Mouse (Mus musculus): ENCODE results near the gene Gtsf1.

Gtsf1 gene

GRCm38 (mm10) chr15:103377752-103378664, 52.3 kb downstream of the Gtsf1 start:
- peak; percentile 25 to 37 for DNase-seq

DNA sequence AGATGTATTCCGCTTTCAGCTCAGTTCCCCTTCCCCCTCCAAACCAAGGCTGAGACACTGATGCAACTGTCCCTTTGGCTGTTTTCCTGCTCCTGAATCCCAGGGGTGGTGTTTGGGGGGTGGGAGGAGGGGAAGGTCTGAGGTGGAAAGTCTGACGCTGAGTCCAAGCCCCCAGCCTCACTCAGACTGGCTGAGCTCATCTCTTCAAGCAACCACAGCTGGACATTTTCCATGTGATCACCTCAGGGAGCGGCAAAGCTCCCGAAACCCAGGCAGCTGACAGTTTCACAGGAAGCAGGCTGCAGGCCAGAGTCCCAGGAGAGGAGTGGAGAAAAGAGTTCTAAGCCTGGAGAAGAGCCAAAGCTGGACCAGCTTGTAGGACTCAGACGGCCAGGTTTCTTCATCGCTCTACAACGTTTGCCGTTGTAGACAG, 53.4 kb downstream of the Gtsf1 start:
- DNase-seq = peak; percentile 53 to 61

GRCm38 (mm10) chr15:103375112-103375800, 55.0 kb downstream of the Gtsf1 start:
- no peak for DNase-seq

- DNase-seq = no peak
Observed at GRCm38 (mm10) chr15:103372461-103372860, 57.8 kb downstream of the Gtsf1 start.

DNA sequence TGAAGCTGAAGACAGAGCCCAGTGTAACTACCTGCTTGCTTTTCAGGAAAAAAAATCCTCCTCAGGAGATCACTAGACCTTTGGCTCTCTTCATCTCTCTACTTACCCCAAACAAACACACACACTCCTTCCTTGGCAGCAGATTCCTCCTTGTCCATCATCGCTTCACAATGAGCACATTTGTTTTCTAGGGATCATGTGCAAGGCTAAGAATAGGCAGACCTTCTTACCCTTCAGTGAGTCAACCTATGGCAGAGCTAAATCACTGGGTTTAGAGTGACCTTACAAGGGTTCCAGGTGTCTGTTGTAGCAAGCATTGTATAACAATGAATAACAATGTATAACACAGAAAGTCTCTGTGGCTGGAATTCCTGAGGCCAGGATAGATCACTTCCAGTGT, 58.5 kb downstream of the Gtsf1 start:
- no peak for DNase-seq

DNA sequence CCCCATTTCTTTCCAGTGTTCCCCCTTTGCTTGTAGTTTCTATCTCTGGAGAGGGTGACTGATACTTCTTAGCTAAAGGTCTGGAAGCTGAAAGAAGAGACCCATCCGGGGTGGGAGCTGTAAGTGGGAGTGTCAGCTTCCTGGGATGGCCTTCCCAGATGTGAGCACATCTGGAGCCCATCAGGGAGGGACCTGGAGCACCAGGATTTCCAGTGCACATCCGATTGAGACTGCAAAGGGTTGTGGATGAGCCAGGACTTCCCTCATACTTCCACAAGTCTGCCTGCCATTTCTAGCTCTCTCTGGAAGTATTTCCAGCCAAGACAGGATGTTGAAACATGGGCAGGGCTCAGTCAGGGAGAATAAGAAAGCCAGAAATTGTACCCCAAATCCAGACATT, 59.1 kb downstream of the Gtsf1 start:
- DNase-seq = no peak

DNA sequence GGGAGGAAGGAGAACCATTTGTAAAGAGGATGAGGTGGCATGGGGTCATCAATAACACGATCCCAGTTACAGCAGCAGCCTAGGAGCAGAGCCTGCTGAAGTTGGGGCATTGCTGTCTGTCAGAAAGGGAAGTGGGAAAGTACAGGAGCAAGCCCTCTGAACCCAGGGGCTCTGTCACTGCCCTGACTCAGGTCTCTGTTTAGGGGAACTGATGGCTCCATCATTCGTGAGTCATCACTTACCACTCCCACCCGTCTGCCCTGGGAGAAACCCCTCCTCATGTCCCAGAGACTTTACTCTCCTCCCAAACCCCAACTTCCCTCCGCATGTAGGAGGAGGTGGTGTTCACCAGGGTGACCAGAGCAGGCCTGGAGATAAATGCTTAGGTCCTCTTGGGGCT, 59.8 kb downstream of the Gtsf1 start:
- DNase-seq = no peak

DNA sequence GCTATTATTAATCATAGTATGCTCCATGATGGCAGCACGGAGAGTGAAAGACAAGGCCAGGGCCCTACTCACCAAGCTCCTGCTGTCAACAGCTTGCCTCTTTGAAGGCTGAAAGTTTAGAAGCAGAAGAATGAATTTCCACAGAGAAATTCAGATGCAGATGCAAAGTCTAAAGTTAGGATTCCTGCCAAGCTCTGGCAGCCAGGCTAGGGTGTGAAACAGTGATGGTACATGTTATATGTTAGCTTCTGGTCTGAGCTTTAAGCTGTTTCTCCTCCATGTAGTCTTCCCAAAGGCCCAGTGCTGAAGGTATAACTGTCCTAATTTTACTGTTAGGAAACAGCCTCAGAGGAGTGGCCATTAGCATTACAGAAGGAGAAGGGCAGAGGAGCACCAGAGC, 61.1 kb downstream of the Gtsf1 start:
- no peak for DNase-seq

DNA sequence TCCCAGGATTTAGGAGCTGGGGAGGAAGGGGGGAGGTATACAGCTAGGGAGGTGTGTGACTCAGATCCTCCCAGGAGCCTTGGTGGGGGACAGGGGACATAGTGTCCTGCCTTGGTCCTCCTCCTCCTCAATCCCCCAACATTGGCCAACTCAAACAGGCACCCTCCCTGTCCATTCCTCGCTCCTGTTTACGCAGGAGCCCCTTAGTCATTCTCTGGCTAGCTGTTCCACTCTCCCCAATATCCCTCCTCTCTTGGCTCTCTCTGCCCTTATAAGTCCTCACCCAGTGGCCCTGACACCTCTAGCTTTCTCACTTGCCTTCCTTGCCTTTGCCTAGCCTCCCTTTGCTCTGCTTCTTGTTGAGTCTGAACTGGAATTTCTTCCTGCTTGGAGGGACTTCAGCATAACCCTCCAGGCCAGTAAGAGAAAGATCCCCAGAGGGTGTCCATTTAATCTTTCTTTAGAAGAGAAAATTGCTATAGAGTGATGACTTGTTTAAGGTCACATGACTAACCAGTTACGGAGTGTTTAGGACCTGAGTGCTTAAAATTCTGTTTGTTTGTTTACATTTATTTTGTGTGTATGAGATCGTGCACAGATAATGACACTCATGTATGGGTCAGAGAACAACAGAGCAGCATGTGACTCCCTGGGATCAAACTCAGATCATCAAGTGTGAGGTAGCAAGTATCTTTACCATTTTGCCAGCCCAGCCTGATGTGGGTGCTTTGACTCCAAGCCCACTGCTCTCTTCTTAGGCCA, 61.9 kb downstream of the Gtsf1 start:
- DNase-seq = no peak

- peak; percentile 70 to 82 for DNase-seq
Observed at GRCm38 (mm10) chr15:103366376-103367149, 63.7 kb downstream of the Gtsf1 start, which contains the start of gene Itga5. TSS of gene Itga5 (minus strand) at chr15:103366763.

GRCm38 (mm10) chr15:103365471-103366375, 64.5 kb downstream of the Gtsf1 start:
- DNase-seq = peak; percentile 47 to 58

DNA sequence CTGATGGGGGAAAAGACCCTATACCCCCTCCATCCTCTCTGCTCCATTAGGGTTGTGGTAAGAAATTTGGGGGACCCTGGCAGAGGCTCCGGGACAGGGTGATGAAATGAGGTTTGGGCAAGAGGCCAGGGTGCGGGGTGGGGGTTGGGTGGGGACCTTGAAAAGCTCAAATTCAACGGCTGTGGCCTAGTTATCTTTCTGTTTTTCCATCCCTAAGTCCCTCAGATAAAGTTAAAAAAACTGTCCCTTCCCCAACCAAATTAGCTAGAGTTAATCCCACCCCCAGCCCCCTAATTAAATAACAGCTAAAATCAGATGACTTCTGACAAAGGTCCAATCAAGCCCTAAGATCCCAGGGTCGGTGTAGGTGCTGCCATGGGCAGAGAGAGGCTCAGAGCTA, 65.5 kb downstream of the Gtsf1 start:
- DNase-seq = no peak

DNA sequence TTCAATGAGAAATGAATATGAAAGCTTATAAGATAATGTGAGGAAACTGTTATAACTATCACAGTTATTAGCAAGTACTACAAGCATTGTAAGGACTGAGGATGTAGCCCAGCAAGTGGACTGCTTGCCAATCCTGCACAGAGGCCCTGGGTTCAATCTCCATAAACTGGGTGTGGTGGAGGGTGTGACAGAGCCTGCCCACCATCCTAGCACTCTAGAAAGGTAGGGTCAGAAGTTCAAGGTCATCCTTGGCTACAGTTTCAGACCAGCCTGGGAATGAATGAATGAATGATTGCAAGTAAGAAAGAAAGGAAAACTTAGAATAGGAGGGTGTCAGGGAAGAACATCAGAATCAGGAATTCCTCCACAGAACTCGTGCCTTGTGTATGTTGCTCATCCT, 66.5 kb downstream of the Gtsf1 start:
- DNase-seq = no peak

- no peak for DNase-seq
Observed at GRCm38 (mm10) chr15:103362950-103363349, 67.3 kb downstream of the Gtsf1 start.

GRCm38 (mm10) chr15:103362333-103362732, 67.9 kb downstream of the Gtsf1 start:
- DNase-seq = no peak

DNA sequence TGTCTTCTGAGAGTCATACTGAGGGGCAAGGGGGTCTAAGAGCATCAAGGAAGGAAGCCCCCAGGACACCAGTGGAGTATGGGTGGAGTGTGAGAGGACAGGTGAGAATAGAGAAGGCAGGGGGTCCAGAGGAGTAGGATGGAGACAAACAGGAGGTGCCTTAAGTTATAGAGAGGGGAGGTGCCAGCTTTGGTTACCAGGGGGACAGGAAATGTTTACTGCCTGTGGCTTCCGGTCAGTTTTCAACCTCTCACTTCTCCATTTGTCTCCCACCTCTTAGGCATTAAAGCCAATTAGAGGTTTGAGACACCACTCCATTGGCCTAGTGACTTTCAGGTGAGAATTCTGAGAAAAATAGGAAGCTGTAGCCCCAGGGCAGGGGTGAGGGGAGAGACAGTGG, 69.0 kb downstream of the Gtsf1 start:
- DNase-seq = no peak

GRCm38 (mm10) chr15:103359869-103360602, 70.2 kb downstream of the Gtsf1 start:
- DNase-seq = no peak

- DNase-seq = no peak
Observed at GRCm38 (mm10) chr15:103359122-103359510, 71.2 kb downstream of the Gtsf1 start.

DNA sequence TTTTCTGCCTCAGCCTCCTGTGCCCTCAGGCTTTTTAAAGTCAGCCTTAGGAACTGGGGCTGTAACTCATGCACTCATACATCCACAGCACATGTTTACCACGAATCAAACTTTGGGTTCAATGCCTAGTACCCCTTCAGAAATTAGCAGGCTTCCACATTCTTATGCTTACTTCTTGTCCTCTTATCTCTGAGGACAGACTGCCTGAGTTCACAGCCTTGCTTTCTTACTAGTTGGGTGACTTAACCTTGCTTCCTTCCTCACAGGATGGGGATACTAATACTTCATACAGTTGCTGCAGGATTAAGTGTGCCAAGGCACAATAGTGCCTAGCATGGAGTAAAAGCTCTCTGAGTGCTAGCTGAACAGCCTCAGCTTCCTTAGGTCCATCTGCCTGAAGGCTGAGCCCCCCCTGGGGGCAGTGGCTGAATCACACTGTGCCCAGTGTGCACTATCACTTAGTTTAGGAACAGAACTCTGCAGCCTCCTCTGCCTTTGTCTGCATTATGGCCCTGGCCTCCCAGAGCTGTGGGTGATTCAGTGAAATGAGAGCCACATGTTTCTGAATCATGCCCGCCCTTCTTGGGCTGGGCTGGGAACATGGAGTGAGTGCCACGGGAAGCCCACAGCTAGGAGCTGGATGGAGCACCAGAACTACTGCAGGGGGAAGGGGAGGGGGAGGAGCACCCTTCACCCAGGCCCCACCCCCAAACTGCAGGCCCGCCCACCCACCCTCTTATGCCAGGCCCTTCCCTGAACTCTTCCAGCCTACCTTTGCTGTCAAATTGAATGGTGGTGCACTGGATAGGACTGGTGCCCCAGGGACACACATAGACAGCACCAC, 71.8 kb downstream of the Gtsf1 start:
- DNase-seq = peak; percentile 23 to 29

GRCm38 (mm10) chr15:103357817-103358216, 72.5 kb downstream of the Gtsf1 start:
- no peak for DNase-seq

Data from kidney, postnatal 36 days (tissue).